In genomic region chr9:47529182-47529581, GRCm38 (mm10) we compare ENCODE assay signal across 8 mouse cellular contexts. TPM values are rescaled to one million over a fixed set of nuclear protein-coding genes. Genes with fewer than 3 reads are reported as not detected.
DNase-seq lines count a peak whose midpoint lies in the region; ATAC-seq lines count a peak whose summit lies in the region.

No protein-coding gene starts in this region.

- H3K4me2 ChIP-seq in heart, embryonic 12.5 days: peak overlapping the region; percentile 98

- ATAC-seq in heart, embryonic 12.5 days (ENCODE audit: insufficient number of reproducible peaks, low FRiP score): no peak

- no peaks in the 10 kb centered on the region for H3K36me3 ChIP-seq in heart, embryonic 12.5 days
- H3K36me3 ChIP-seq in hindbrain, embryonic 10.5 days: no peaks in the 10 kb centered on the region
- no peaks in the 10 kb centered on the region for H3K36me3 ChIP-seq in macrophage (ENCODE audit: inconsistent target)

- H3K9ac ChIP-seq in heart, embryonic 12.5 days: peak overlapping the region; percentile 77

- H3K4me1 ChIP-seq in heart, embryonic 12.5 days (replicated peaks): peaks cover 20% of the 10 kb centered on the region
- H3K4me1 ChIP-seq in hindbrain, embryonic 10.5 days (replicated peaks): peaks cover 47% of the 10 kb centered on the region

- peaks cover 30% of the 10 kb centered on the region for H3K79me2 ChIP-seq in macrophage (ENCODE audit: inconsistent target)

- no peak for DNase-seq in heart, postnatal 4 days
- peak; percentile 14 for DNase-seq in Muller cell, postnatal 12 days (ENCODE audit: inconsistent ontology term)
- DNase-seq in hindbrain, embryonic 10.5 days (ENCODE audit: low spot score): no peak
- no peak for DNase-seq in frontal cortex, postnatal 36 days (ENCODE audit: low spot score in 2 of 2)
- DNase-seq in c-Kit-positive CD71-positive TER-119-positive erythroid progenitor cells, embryonic 14.5 days (ENCODE audit: low spot score): no peak
- no peak for DNase-seq in layer of hippocampus, adult 9-10 months (ENCODE audit: low spot score)

- H3K4me3 ChIP-seq in heart, embryonic 12.5 days: peak overlapping the region; percentile 75
- peak overlapping the region; percentile 93 for H3K4me3 ChIP-seq in hindbrain, embryonic 10.5 days
- peak overlapping the region; percentile 49 for H3K4me3 ChIP-seq in macrophage (ENCODE audit: inconsistent target)

- H3K27ac ChIP-seq in heart, embryonic 12.5 days (ENCODE audit: poor library complexity, severe bottlenecking): no peak overlapping the region
- H3K27ac ChIP-seq in hindbrain, embryonic 10.5 days: peak overlapping the region; percentile 96
- H3K27ac ChIP-seq in macrophage: 0 out of 2 replicates have a peak overlapping the region, but pooled peaks have one; percentile 46

- peaks cover 29% of the 10 kb centered on the region for H3K27me3 ChIP-seq in heart, embryonic 12.5 days (replicated peaks)
- H3K27me3 ChIP-seq in hindbrain, embryonic 10.5 days (ENCODE audit: insufficient read depth, poor library complexity, severe bottlenecking): peaks cover 5% of the 10 kb centered on the region; the same call in 1 of the 2 replicates

- no peaks in the 10 kb centered on the region for H3K9me3 ChIP-seq in heart, embryonic 12.5 days (replicated peaks)
- H3K9me3 ChIP-seq in hindbrain, embryonic 10.5 days: no peaks in the 10 kb centered on the region

- 2% methylated on average over 11 of the region's 11 CpGs for WGBS in heart, embryonic 12.5 days
- WGBS in hindbrain, embryonic 10.5 days: 3% methylated on average over 11 of the region's 11 CpGs
- WGBS in macrophage (ENCODE audit: missing documents): 14% methylated on average over 8 of the region's 11 CpGs

RNA-seq across cellular contexts. Expression of gene Cadm1, which starts 0.8 kb away (rescaled TPM):
- polyA plus RNA-seq in heart, embryonic 12.5 days (2016; fragmentation: Nextera tagmentation; extraction: Ambion mirVana): 18.7 and 19.9 TPM in 2 replicates
- 1 to 10 TPM; 4.2 to 4.6 TPM for total RNA-seq in heart, postnatal 4 days (2021)
- polyA plus RNA-seq in hindbrain, embryonic 10.5 days (2016; fragmentation: Nextera tagmentation; extraction: Ambion mirVana): 111 and 168 TPM in 2 replicates
- 10 to 100 TPM; 12.2 to 58.3 (median 34.6) TPM for total RNA-seq in macrophage (2018; cell fraction: chromatin; rRNA removed)
- 10 to 100 TPM; 20.7 to 40.6 (median 29.4) TPM for total RNA-seq in macrophage (2018; cell fraction: cytosol; rRNA removed)
- 10 to 100 TPM; 22.9 to 89.6 (median 44.9) TPM for total RNA-seq in macrophage (2018; cell fraction: nucleus; rRNA removed)
- polyA plus RNA-seq in macrophage (2018): 31.2 to 44.9 TPM (median 36.3 TPM) in 3 replicates
